Mouse (Mus musculus) lung, embryonic 16.5 days (tissue): ENCODE data around the gene Glb1l3. TPM values are rescaled to one million over a fixed set of nuclear protein-coding genes. Genes with fewer than 3 reads are reported as not detected.

Source experiments
- ATAC-seq: fragments of 200-750 bp; cut with Nextera tagmentation; 2 replicates; pipeline ENCODE4 v1.8.0; 2017; ENCODE audit warnings: low read depth, mild to moderate bottlenecking, moderate library complexity
- H3K27ac ChIP-seq: fragments of 300-500 bp; sonication (generic); 2 replicates; pipeline ENCODE4 v1.5.1; 2014; ENCODE audit warnings: mild to moderate bottlenecking, control low read depth, low read length
- H3K27me3 ChIP-seq: fragments of 300-500 bp; sonication (generic); 2 replicates; pipeline ENCODE4 v1.6.1; 2014; ENCODE audit warnings: low read depth, low read length, mixed read lengths; ENCODE audit not compliant: control insufficient read depth, insufficient read depth
- H3K36me3 ChIP-seq: fragments of 300-500 bp; sonication (generic); 2 replicates; pipeline ENCODE4 v1.6.1; 2014; ENCODE audit warnings: low read length; ENCODE audit not compliant: control insufficient read depth, insufficient read depth
- H3K4me1 ChIP-seq: fragments of 300-500 bp; sonication (generic); replicated peaks from 2 replicates; pipeline ENCODE4 v1.6.1; 2014; ENCODE audit warnings: low read length, mixed read lengths; ENCODE audit not compliant: control insufficient read depth, insufficient read depth
- H3K4me2 ChIP-seq: fragments of 300-500 bp; sonication (generic); 2 replicates; pipeline ENCODE4 v1.6.1; 2014; ENCODE audit warnings: low read depth, low read length, control low read depth
- H3K4me3 ChIP-seq: fragments of 300-500 bp; sonication (generic); 2 replicates; pipeline ENCODE4 v1.5.1; 2014; ENCODE audit warnings: mild to moderate bottlenecking, low read length, control low read depth
- H3K9ac ChIP-seq: fragments of 300-500 bp; sonication (generic); 2 replicates; pipeline ENCODE4 v1.6.1; 2014; ENCODE audit warnings: low read length, control low read depth
- H3K9me3 ChIP-seq: fragments of 300-500 bp; sonication (generic); 2 replicates; pipeline ENCODE4 v1.6.1; 2016; ENCODE audit warnings: low read length; ENCODE audit not compliant: control insufficient read depth
- WGBS: fragments of 180-500 bp; shearing (Covaris S2); extraction: QIAGEN DNeasy Blood & Tissue Kit; methylation state at CpG from one replicate; pipeline ENCODE4 v1.1.7; 2014; 5-methylcytosine and 5-hydroxymethylcytosine counted together
- polyA plus RNA-seq: library from polyadenylated mRNA; unstranded; fragments of >200 nt; fragmentation: Nextera tagmentation; extraction: Ambion mirVana; gene quantifications from 2 replicates; pipeline ENCODE4 v1.2.1, GENCODE M21; 2015

The Glb1l3 gene
- polyA plus RNA-seq, 1 experiment from 2014 or later = 0.48 TPM

DNA sequence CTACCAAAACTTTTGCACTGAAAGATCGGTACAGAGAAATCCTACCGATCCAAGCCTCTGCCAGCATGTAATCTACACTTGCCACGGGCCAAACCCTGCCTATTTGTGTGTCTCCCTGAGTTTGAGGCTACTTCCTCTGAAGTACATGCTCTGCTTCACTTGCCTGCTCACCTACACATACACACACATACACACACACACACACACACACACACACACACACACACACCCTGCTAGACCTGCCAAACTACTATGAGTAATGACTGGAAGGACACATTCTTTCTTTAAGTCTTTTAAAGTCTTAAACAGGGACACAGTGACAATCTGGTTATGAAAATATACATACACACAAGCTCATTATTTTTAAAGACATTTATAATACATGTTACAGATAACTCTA lies 62.5 kb downstream of the Glb1l3 start:
- H3K27ac ChIP-seq = no peak overlapping the region
- no peaks in the 10 kb centered on the region for H3K9me3 ChIP-seq
- no peak overlapping the region for H3K9ac ChIP-seq
- no peaks in the 10 kb centered on the region for H3K4me1 ChIP-seq
- no peaks in the 10 kb centered on the region for H3K36me3 ChIP-seq
- H3K4me3 ChIP-seq = no peak overlapping the region
- H3K27me3 ChIP-seq = no peaks in the 10 kb centered on the region
- no peak for ATAC-seq
- H3K4me2 ChIP-seq = no peak overlapping the region
- WGBS = 73% methylated on average over 3 of the region's 3 CpGs

DNA sequence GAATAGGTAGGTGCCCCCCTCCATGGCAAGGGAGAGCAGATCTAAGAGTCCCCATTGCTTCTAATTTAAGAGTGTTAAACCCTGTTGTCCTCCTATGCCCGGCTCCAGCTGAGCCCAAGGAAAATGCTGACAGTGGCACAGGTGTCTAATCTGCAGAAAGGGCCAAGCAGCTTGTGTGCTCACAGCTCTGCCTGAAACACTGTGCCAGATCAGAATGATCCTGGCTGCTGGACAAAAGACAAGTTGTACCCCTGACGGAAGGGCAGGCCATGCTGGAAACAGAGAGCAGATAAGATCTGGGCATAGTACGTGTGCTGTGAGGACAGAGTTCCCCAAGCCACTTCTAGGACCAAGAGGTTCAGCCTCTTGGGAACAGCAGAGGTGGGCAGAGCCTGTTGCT lies 67.9 kb downstream of the Glb1l3 start:
- no peak for ATAC-seq
- Histone ChIP-seq H3K4me3 (no peak overlapping the region), H3K36me3 (no peaks in the 10 kb centered on the region), H3K27me3 (no peaks in the 10 kb centered on the region), H3K9me3 (no peaks in the 10 kb centered on the region), H3K4me2 (no peak overlapping the region), H3K27ac (no peak overlapping the region), H3K4me1 (no peaks in the 10 kb centered on the region), H3K9ac (no peak overlapping the region)
- 50% methylated on average over 3 of the region's 3 CpGs for WGBS

- Histone ChIP-seq H3K27ac (no peak overlapping the region), H3K9ac (no peak overlapping the region), H3K4me3 (no peak overlapping the region), H3K9me3 (no peaks in the 10 kb centered on the region), H3K36me3 (no peaks in the 10 kb centered on the region), H3K4me1 (no peaks in the 10 kb centered on the region), H3K27me3 (no peaks in the 10 kb centered on the region), H3K4me2 (no peak overlapping the region)
- WGBS = 47% methylated on average over 7 of the region's 7 CpGs
- ATAC-seq = no peak; the same call in 1 of the 2 replicates
These were observed 77.2 kb downstream of the Glb1l3 start for GRCm38 (mm10) chr9:26783414-26783975.

DNA sequence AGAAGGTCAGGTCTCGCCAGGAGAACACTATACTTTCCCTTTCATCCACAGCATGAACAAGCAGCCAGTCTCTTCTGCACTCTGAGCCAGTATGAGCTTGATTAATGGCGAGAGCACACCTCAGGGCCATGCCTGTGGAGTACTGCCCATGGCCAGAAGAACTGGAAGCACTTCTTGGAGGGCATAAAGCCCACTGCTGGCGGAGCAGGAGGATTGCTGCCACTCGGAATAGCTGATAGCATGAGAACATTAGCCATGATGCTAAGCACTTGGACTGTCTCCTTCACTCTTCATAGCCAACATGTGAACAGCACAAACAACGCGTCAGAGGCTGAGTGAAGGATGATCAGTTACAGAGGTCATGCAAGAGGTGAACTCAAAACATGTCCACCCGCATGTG lies 82.3 kb downstream of the Glb1l3 start:
- Histone ChIP-seq H3K4me1 (no peaks in the 10 kb centered on the region), H3K4me2 (no peak overlapping the region), H3K36me3 (no peaks in the 10 kb centered on the region), H3K4me3 (no peak overlapping the region), H3K9ac (no peak overlapping the region), H3K27me3 (no peaks in the 10 kb centered on the region), H3K9me3 (no peaks in the 10 kb centered on the region), H3K27ac (no peak overlapping the region)
- ATAC-seq = no peak
- 78% methylated on average over 7 of the region's 7 CpGs for WGBS

DNA sequence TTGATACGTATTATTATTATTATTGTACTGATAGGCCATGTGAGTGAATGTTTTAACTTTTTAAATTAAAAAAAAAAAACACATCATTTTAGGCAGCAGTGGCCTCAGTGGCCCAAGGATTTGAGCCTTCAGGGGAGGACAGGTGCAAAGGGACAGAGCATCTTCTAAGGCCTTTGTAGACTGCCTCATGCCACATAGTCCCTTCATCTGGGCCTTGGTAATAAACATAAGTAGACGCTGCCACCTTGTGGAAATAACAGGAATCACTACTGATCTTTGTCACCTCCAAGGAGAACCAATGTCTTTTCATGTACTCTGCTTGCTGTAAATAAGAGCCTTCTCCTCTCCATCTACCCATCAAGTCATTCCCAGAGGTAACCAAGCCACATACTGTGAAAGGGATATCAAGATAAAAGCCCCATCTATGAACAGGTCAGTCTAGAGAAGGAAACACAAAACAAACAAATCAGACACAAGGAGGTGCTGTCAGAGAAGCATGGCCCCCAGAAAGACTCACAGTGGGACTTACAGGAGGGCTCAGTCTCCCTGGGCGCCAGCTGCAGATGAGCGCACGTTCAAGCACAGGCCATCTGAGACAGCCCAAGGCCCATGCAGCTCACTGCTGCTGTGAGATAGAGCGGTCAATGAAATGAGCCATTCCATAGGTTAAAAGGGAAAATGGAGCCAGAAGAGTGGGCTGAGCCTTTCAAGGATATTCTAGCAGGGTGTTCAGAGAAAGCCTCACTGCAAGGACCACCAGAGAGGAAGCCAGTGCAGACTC lies 84.4 kb downstream of the Glb1l3 start:
- WGBS = 56% methylated on average over 6 of the region's 6 CpGs
- no peak overlapping the region for H3K4me2 ChIP-seq
- no peaks in the 10 kb centered on the region for H3K4me1 ChIP-seq
- no peaks in the 10 kb centered on the region for H3K27me3 ChIP-seq
- no peak overlapping the region for H3K4me3 ChIP-seq
- ATAC-seq = 0 out of 2 replicates have a peak, but pooled peaks have one; percentile 36
- H3K36me3 ChIP-seq = no peaks in the 10 kb centered on the region
- H3K9me3 ChIP-seq = no peaks in the 10 kb centered on the region
- H3K27ac ChIP-seq = no peak overlapping the region
- H3K9ac ChIP-seq = no peak overlapping the region

GRCm38 (mm10) chr9:26775700-26776099 lies 85.0 kb downstream of the Glb1l3 start:
- Histone ChIP-seq H3K9ac (no peak overlapping the region), H3K4me1 (no peaks in the 10 kb centered on the region), H3K27me3 (no peaks in the 10 kb centered on the region), H3K36me3 (no peaks in the 10 kb centered on the region), H3K4me3 (no peak overlapping the region), H3K27ac (no peak overlapping the region), H3K4me2 (no peak overlapping the region), H3K9me3 (no peaks in the 10 kb centered on the region)
- 63% methylated on average over 2 of the region's 2 CpGs for WGBS
- ATAC-seq = no peak

DNA sequence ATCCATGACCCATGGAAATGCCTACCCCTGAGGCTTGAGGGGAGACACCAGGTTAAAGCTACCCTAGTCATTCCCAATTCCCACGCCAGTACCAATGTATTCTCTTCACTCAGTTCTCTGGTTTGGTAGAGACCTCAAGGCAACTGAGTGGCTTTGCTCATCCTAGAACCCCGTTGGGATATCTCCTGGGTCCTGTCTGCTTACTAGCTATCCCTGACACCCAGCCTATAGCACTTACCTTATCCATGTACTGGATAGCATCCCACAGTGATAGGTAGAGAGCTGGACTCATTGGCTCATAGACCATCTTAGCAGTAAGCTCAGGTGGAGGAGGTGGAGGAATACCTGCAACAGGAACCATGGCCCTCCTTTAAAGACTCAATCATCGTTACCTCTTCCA lies 92.5 kb downstream of the Glb1l3 start:
- no peaks in the 10 kb centered on the region for H3K4me1 ChIP-seq
- no peak overlapping the region for H3K9ac ChIP-seq
- H3K4me3 ChIP-seq = no peak overlapping the region
- ATAC-seq = no peak
- no peaks in the 10 kb centered on the region for H3K36me3 ChIP-seq
- 80% methylated on average over 3 of the region's 3 CpGs for WGBS
- H3K27ac ChIP-seq = no peak overlapping the region
- no peaks in the 10 kb centered on the region for H3K27me3 ChIP-seq
- no peaks in the 10 kb centered on the region for H3K9me3 ChIP-seq
- H3K4me2 ChIP-seq = no peak overlapping the region

Other genes with a start within 250 kb of the Glb1l3 start
- 0.11 TPM in 1 of 2 replicates, not detected in the other for gene B3gat1, start 127.2 kb downstream of the Glb1l3 start, polyA plus RNA-seq
- gene Glb1l2, start 54.4 kb downstream of the Glb1l3 start, polyA plus RNA-seq = 10.5 and 11.1 TPM in 2 replicates
- gene Gm1110, start 62.2 kb upstream of the Glb1l3 start, polyA plus RNA-seq = not detected in 2 replicates
- 49.5 and 53.8 TPM in 2 replicates for gene Acad8, start 138.7 kb upstream of the Glb1l3 start, polyA plus RNA-seq
- gene Thyn1, start 138.8 kb upstream of the Glb1l3 start, polyA plus RNA-seq = 112 and 123 TPM in 2 replicates
- gene Vps26b, start 169.2 kb upstream of the Glb1l3 start, polyA plus RNA-seq = 25.1 and 27.6 TPM in 2 replicates
- 34.4 and 35.1 TPM in 2 replicates for gene Ncapd3, start 169.3 kb upstream of the Glb1l3 start, polyA plus RNA-seq